Mouse (Mus musculus) ES-Bruce4 (cell line): ENCODE results near the gene Gzmd. TPM values are rescaled to one million over a fixed set of nuclear protein-coding genes. Genes with fewer than 3 reads are reported as not detected.
"Not testable (repeated sequence)": the region's sequence is repeated elsewhere in the genome, so short reads cannot be mapped to it uniquely, and the experiment has no call there.

Experiments
- H3K27ac ChIP-seq: 2 replicates; pipeline ENCODE4 v1.5.1; 2012; ENCODE audit warnings: low read length, inconsistent platforms; ENCODE audit not compliant: insufficient read depth
- H3K27me3 ChIP-seq: 2 replicates; pipeline ENCODE4 v1.6.1; 2012; ENCODE audit warnings: mild to moderate bottlenecking, low read length, inconsistent platforms; ENCODE audit not compliant: control insufficient read depth, poor library complexity, insufficient read depth, severe bottlenecking
- H3K36me3 ChIP-seq: 2 replicates; pipeline ENCODE4 v1.6.1; 2012; ENCODE audit warnings: inconsistent platforms, mild to moderate bottlenecking, low read length, moderate library complexity; ENCODE audit not compliant: control insufficient read depth, poor library complexity, insufficient read depth, severe bottlenecking
- H3K4me1 ChIP-seq: one replicate; pipeline ENCODE4 v1.8.1; 2011; ENCODE audit warnings: low read length; ENCODE audit not compliant: control insufficient read depth, insufficient read depth
- H3K4me3 ChIP-seq: 2 replicates; pipeline ENCODE4 v1.5.1; 2011; ENCODE audit warnings: low read depth, mild to moderate bottlenecking, low read length
- H3K9ac ChIP-seq: 2 replicates; pipeline ENCODE4 v1.6.1; 2012; ENCODE audit warnings: low read depth, mild to moderate bottlenecking, inconsistent platforms; ENCODE audit not compliant: poor library complexity, severe bottlenecking
- H3K9me3 ChIP-seq: replicated peaks from 2 replicates; pipeline ENCODE4 v1.6.1; 2012; ENCODE audit warnings: mild to moderate bottlenecking, low read length, inconsistent platforms; ENCODE audit not compliant: control insufficient read depth, poor library complexity, insufficient read depth, severe bottlenecking
- CTCF ChIP-seq: IDR thresholded peaks from one replicate; pipeline ENCODE4 v1.8.1; 2011; ENCODE audit warnings: low read depth, low read length
- EP300 ChIP-seq: IDR thresholded peaks from 2 replicates; pipeline ENCODE4 v1.6.1; 2011; ENCODE audit warnings: low read depth, low read length; ENCODE audit not compliant: insufficient read depth
- POLR2A ChIP-seq: IDR thresholded peaks from one replicate; pipeline ENCODE4 v1.8.1; 2011; ENCODE audit warnings: low read length; ENCODE audit not compliant: insufficient read depth
- polyA plus RNA-seq: library from polyadenylated mRNA; stranded (reverse); fragments of >200 nt; gene quantifications from 2 replicates; pipeline ENCODE4 v1.2.4, GENCODE M21; 2011; ENCODE audit warnings: low read depth; ENCODE audit not compliant: missing spikeins, insufficient read depth, insufficient read length

Gzmd gene
- not detected in 2 replicates for polyA plus RNA-seq

DNA sequence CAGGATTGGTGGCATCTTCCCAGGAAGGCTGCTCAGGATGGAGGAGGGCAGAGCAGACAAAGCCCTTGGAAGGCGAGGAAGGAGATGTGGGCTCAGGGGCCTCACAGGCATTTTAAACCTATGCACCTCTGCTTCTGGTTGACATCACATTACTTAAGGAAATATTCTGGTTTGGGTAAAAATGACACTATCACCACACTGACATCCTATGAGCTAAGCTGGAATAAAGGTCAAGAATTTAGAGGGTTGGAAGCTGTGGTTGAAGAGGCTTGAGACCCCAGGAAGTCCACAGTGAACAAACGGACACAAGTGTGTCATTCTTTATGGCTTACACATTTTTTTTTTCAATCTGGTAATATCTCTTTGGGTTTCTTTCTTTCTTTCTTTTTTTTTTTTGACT lies at the start of gene Gzmd:
Gzmd (minus strand) TSS at position 101 of the 400 bp plus-strand sequence.
- H3K4me1 ChIP-seq, H3K9me3 ChIP-seq, H3K27ac ChIP-seq, H3K36me3 ChIP-seq, H3K9ac ChIP-seq, H3K27me3 ChIP-seq, H3K4me3 ChIP-seq: not testable (repeated sequence)

DNA sequence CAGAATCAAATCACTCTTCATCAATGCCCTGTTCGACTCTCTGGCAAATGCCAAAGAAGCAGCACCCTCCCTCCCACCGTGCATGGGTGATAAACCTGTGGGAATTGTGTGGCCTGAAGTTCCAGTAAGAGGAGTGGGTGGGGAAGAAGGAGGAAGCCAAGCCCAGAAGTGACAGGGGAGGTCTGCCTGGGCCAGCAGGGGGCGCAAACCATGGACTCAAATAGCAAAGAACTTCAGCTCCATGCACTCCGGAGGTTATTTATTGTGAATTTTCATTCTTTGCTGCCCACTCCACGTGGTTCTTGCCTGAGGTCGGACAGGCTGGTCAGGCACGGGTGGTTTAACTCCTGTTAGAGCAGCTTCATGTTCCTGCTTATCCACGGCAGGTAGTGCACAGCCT lies 45.2 kb upstream of the Gzmd start:
- H3K9me3 ChIP-seq, H3K4me1 ChIP-seq, H3K4me3 ChIP-seq, H3K27ac ChIP-seq, H3K36me3 ChIP-seq, H3K27me3 ChIP-seq, H3K9ac ChIP-seq: not testable (repeated sequence)
- TF ChIP-seq CTCF = peak; percentile 78

DNA sequence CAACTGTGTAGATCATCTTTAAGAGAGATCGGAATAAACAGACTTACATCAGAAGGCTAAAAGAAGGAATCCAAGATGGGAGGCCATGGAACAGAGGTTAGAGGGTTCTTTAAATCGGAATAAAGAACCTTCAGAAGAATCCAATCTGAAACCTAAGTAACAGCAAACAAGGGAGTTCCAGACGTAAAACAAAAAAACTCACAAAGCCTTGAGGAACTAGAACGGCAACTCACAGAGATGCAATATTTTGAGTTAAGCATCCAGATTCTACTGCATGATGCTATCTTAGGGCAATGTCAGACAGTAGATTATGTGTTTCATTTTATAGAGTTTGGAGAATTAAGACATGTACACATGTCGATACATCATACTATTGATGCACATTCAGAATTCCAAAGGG lies 42.1 kb upstream of the Gzmd start, which contains the start of gene Gzmn:
Gzmn (minus strand) TSS at position 101 of the 400 bp plus-strand sequence.
- no peak within 1 kb of the TSS for H3K27ac ChIP-seq
- TF ChIP-seq POLR2A (no peak), EP300 (no peak), CTCF (no peak)

DNA sequence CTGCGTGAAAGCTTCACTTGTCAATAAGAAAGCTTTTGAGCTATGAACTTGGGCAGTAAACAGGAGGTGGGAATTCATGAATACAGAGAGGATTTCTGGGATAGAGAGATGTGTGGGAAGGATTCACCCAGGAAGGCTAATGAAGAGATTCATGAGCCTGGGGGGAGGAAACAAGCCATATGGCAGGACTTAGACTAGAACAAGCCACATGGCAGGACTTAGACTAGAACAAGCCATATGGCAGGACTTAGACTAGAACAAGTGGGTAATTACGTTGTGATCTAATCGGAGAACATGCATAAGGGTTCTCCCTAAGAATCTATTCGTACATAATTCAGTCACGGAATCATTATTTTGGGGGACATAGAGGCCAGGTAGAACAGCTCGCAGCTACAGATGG lies 41.0 kb upstream of the Gzmd start:
- Histone ChIP-seq H3K4me3 (no peak overlapping the region), H3K27ac (no peak overlapping the region), H3K27me3 (no peaks in the 10 kb centered on the region), H3K4me1 (no peaks in the 10 kb centered on the region), H3K36me3 (no peaks in the 10 kb centered on the region), H3K9ac (no peak overlapping the region), H3K9me3 (no peaks in the 10 kb centered on the region)
- TF ChIP-seq EP300 (no peak), POLR2A (no peak), CTCF (no peak)

More for the DNA sequence above, 42.1 kb upstream of the Gzmd start, which contains the start of gene Gzmn:
- Histone ChIP-seq H3K9me3 (no peaks in the 10 kb centered on the region), H3K9ac (no peak within 1 kb of the TSS), H3K36me3 (no peaks in the 10 kb centered on the region), H3K4me3 (no peak within 1 kb of the TSS), H3K4me1 (no peaks in the 10 kb centered on the region), H3K27me3 (no peaks in the 10 kb centered on the region)

DNA sequence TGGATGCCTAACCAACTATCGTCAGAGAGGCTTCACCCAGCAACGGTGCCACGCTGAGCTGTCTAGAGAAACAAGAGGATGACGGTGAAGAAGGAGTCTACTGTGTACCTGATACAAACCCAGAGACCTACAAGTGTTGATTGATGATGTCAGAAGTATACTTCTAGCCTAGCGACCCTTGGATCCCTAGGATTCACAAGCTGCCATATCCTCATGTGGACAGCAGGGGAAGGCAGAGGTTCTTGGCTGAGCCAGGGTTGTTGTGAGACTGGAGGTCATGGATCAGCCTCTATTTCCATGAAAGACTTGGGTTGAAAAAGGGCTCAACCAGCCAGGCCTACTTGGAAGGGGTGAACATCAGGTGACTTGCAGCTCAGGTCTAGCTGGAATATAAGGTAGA lies 40.3 kb upstream of the Gzmd start:
- Histone ChIP-seq H3K36me3 (no peaks in the 10 kb centered on the region), H3K9ac (no peak overlapping the region), H3K9me3 (no peaks in the 10 kb centered on the region), H3K27me3 (no peaks in the 10 kb centered on the region), H3K4me1 (no peaks in the 10 kb centered on the region), H3K27ac (no peak overlapping the region), H3K4me3 (no peak overlapping the region)
- TF ChIP-seq POLR2A (no peak), CTCF (no peak), EP300 (no peak)

DNA sequence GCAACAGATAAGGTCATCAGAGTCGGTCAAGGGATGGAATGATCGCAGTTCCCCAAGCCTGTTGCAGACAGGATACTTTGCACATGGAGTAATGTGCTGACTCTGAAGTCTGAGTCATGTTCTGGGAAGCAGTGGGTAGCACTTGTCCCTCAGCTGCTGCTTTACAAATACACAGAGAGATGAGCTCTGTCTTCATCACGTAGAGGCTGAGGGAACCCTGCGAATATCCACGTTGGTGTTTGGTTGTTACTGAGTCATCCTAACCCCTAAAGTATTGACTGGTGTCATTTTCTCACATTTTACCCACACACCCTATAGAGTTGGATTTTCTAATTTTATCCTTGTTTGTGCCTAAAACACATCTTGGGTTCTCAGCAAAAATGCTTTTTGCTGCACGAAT lies 35.6 kb upstream of the Gzmd start:
- TF ChIP-seq CTCF (no peak), POLR2A (no peak), EP300 (no peak)
- Histone ChIP-seq H3K9me3 (no peaks in the 10 kb centered on the region), H3K36me3 (no peaks in the 10 kb centered on the region)

More for the DNA sequence above, 35.6 kb upstream of the Gzmd start:
- H3K4me3 ChIP-seq = no peak overlapping the region
- no peaks in the 10 kb centered on the region for H3K27me3 ChIP-seq
- H3K27ac ChIP-seq = no peak overlapping the region
- no peak overlapping the region for H3K9ac ChIP-seq
- H3K4me1 ChIP-seq = peaks cover 3% of the 10 kb centered on the region
